Mouse (Mus musculus) cerebellum, postnatal 25 days (tissue): Measurements from ENCODE around the gene Zfp987.
A peak's percentile ranks its signal among the peaks of the same experiment; 100 is the strongest.
"Not testable (repeated sequence)": the region's sequence is repeated elsewhere in the genome, so short reads cannot be mapped to it uniquely, and the experiment has no call there.

ENCODE experiments used
- DNase-seq, 2 experiments: peaks; one replicate each; pipeline ENCODE4 v3.0.0; 2021; ENCODE audit warnings: mixed read lengths in 2 of 2

Gene Zfp987

DNA sequence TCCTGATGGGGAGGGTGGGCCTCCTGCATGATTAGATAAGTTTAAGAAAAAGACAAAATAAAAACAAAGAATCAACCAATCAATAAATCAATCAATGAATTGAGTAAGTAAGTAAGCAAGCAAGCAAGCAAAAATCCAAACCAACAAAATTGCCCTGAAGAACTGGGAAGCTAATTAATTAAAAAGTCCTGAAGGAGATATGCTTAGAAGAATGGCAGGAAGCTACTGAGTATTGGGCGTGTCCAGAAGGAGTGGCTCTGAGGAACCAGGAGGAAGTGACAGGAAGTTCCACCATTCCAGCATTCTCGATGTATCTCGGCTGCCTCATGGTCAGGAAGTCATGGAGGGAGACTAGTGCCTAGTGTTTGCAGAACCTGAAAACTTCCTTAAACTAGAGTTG is at the start of gene Zfp987:
Gene Zfp987, plus strand, starts transcription at position 301 of the 400 bp plus-strand sequence.
- DNase-seq, result not testable (repeated sequence)

DNA sequence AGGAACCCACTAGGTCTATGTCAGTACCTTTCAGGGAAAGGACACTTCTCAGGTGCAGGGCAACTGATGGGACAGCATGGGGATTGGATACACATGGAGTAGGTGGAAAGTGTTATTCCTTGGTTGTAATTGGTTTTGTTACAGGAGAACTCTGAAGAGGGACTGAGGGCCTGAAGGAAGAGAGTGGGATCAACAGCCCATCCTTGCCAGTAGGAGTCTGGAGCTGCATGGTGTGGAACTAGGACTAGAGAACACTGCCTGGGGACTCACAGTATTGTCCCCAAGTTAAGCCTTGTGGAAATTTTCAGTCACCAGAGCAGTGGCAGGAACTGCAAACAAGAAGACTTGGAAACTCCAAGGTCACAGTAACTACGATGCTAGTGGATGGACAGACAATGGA is 44.6 kb upstream of the Zfp987 start:
- not testable (repeated sequence) for DNase-seq

- DNase-seq, result not testable (repeated sequence)
Measured at GRCm38 (mm10) chr4:146053445-146053844, 43.7 kb upstream of the Zfp987 start.

DNA sequence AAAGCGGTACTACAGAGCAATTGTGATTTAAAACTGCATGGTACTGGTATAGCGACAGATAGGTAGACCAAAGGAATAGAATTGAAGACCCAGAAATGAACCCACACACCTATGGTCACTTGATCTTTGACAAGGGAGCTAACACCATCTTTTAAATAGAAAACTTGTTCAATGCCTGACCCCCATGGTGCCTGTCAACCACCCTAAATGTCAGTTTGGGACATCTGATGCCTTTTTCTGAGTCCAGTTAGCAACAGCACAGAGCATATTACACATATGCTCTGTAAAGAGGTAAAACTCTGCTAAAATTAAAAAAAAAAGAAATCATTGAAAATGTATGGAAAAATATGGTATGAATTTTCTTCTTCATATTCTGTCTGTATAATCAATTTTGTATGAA is 41.8 kb upstream of the Zfp987 start:
- no peak for DNase-seq

- DNase-seq, result not testable (repeated sequence)
Measured at GRCm38 (mm10) chr4:146058646-146059045, 38.5 kb upstream of the Zfp987 start.

DNA sequence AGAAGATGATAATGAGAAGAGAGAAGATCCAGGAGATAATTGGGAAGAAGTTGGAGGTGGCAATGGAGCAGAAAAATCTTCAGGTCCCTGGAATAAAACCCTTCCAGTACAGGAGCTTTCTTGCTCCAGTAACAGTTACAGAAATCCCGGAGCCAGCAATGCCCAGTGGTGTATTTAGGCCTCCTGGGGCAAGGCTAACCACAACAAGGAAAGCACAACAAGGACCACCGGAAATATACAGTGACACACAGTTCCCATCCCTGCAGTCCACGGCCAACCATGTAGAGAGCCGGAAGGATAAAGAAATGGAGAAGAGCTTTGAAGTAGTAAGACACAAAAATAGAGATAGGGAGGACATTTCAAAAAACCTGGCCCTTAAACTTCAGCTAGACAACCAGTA is 38.0 kb upstream of the Zfp987 start:
- DNase-seq, result not testable (repeated sequence)

GRCm38 (mm10) chr4:146059974-146060693 is 37.0 kb upstream of the Zfp987 start:
- not testable (repeated sequence) for DNase-seq

- not testable (repeated sequence) for DNase-seq
Measured at GRCm38 (mm10) chr4:146061082-146061481, 36.0 kb upstream of the Zfp987 start.

DNA sequence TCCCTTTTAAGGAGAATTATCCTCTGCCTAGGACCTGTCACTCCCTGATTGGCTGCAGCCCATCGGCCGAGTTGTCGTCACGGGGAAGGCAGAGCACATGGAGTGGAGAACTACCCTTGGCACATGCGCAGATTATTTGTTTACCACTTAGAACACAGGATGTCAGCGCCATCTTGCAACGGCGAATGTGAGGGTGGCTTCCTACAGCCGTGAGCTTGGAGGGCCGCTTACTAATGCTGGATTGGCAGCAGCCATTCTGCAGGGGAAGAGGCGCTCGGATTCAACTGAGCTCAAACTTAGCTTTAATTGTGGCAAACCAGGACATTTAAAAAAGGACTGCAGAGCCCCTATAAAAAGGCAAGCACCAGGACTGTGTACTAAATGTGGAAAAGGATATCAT is 35.1 kb upstream of the Zfp987 start:
- not testable (repeated sequence) for DNase-seq

- DNase-seq, result not testable (repeated sequence)
Measured at GRCm38 (mm10) chr4:146063001-146063400, 34.1 kb upstream of the Zfp987 start.

DNA sequence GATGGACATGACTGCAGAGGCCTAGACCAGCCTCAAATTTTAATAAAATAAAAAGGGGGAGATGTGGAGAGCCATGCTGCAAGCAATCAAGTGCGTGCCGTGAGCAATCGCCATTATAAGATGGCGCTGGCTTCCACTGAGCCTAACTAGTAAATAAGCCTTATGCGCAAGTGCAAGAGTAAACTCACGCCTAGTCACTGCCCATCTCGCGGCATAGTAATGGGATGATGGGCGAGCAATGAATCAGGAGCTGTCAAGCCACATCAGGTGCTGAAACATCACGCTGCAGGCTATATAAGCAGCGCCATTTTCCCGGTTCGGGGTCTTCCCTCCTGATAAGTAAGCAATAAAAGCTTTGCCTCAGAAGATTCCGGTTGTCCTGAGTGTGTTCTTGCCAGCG is 33.5 kb upstream of the Zfp987 start:
- not testable (repeated sequence) for DNase-seq

DNA sequence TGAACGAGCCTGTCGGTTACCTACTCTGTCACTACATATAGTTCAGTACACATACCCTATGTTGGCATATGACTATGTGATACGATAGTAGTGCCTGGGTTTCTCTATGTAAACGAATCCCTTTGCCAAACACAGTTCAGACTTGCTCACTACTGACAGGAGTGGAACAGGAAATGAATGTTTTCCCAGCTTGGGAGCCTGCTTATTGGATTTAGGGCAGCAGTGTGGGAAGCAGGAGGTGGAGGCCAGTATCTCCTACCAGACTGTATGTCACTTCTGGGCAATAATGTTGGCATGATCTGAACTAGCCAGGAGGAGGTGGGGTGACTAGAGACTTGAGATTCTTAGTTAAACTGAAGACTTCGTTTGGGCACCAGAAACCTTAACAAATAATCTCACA is 32.3 kb upstream of the Zfp987 start:
- not testable (repeated sequence) for DNase-seq

DNA sequence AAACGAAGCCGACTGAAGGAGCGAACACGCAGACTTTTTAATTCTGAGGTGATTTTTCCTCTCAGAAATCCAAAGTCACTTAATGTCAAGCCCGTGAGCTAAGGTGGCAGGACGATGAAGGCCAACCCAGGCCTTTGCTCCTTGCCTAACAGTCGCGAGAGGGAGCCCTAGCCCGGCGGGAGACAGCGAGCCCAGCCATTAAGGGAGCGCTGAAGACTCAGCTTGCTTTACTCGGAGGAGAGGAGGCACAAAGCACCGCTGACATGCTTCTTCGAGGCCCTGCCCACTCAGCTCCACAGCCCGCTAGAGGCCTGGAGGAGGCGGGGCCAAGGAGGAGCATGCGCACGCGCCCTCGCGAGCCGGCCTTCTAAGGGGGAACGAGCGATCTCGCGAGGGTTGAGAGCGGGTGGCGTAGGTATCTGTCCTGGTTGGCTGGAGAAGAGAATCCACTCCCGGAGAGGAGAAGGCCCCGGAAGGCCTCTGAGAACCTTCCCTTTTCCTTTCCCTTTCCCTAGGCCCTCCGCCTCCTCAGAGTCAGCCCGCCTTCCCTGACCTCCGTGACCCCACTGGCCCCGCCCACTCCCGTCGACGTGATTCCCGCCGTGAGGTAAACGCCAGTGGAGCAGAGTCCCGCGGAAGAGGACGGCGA is 30.0 kb upstream of the Zfp987 start:
- DNase-seq, result not testable (repeated sequence)

DNA sequence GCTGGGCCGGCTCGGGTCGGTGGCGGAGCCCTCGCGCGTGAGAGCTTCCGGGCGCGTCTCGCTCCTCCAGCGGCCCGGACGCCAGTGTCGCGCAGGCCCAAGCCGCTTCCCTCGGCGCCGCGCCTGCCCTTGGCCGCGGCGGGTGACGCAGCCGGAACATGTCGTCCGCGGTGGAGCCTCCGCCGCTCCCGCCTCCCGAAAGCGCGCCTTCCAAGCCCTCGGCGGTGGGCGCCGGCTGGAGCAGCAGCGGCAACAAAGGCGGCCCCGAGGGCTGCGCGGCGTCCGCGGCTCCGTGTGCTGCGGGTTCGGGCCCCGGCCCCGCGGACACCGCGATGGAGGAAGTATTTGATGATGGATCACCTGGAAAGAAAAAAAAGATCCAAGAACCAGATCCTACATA is 29.5 kb upstream of the Zfp987 start:
- DNase-seq, result not testable (repeated sequence)

DNA sequence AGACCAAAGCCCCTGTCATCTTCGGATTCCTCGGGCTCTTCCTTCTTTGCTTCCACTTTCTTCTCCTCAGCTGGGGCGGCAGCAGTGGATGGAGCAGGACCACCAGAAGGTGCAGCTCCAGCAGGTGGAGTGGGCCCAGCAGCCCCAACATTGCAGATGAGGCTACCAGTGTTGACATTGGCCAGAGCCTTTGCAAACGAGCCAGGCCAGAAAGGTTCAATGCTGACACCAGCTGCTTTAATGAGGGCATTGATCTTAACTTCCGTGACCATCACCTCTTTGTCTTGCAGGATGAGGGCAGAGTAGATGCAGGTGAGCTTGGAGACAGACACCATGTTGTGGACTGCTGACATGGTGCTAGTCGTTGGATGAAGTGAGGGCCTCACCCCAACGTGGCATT is 23.8 kb upstream of the Zfp987 start:
- not testable (repeated sequence) for DNase-seq

DNA sequence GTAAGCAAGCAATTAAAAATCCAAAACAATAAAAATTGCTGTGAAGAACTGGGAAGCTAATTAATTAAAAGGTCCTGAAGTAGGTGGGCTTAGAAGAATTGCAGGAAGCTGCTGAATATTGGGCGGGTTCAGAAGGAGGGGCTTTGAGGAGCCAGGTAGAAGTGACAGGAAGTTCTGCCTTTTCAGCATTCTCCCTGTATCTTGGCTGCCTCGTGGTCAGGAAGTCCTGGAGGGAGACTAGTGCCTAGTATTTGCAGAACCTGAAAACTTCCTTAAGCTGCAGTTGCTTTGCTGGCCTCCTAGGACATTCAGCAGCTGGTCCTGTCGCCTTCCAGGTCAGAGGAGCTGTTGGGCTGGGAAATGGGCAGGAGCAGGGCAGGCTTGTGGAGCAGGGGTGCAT is 4.3 kb downstream of the Zfp987 start:
- not testable (repeated sequence) for DNase-seq

- not testable (repeated sequence) for DNase-seq
Measured at GRCm38 (mm10) chr4:146156524-146156923, 59.4 kb downstream of the Zfp987 start, which contains the start of gene Zfp600. TSS of gene Zfp600 (plus strand) at chr4:146156824.

- DNase-seq, result not testable (repeated sequence)
Measured at GRCm38 (mm10) chr4:146162893-146163292, 65.8 kb downstream of the Zfp987 start.

GRCm38 (mm10) chr4:146167202-146167832 is 70.2 kb downstream of the Zfp987 start:
- DNase-seq, result not testable (repeated sequence)

DNA sequence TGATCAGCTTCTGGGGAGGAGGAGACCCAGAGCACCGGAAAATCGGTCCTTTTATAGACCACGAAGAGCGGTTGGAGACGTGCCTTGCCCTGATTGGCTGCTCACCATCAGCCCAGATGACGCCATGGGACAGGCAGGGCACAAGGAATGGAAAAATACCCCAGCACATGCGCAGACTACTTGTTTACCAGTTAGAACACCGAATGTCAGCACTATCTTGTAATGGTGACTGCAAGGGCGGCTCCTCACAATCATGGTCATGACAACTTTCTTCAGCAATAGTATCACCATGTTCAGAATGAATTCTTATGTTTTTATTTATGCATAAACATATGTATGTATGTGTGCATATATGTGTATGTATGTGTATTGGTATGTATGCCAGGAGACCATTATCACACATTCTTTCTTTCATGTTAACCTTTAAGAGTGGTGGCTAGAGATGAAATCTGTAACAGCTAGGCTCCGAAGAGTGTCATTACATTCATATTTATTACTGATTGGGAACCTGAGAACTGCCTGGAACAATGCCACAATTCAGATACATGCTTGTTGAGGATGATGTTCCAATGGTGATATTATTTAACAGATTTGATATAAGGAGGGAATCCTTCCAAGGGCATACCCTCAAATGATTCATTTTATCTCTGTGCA is 70.9 kb downstream of the Zfp987 start:
- DNase-seq, result peak in 1 of 2 experiments; percentile 3

DNA sequence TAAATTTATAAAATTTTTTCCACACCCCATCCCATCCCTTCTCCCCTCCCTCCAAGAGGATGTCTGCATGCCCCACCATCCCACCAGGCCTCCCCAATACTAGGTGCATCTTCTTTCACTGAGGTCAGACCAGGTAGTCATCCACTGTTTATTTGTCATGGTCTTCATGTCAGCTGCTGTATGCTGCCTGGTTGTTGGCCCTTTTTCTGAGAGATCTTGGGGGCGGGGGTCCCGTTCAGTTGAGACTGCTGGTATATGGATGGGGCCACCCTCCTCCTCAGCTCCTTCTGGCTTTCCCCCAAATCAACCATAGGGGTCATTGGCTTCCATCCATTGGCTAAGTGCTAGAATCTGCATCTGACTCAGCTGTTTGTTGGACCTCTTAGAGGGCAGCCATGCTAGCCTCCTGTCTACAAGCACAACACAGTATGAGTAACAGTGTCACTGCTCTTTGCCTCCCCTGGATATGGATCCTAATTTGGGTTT is 71.7 kb downstream of the Zfp987 start:
- DNase-seq, result not testable (repeated sequence)

- DNase-seq, result peak; percentile 1 to 5
Measured at GRCm38 (mm10) chr4:146173378-146174226, 76.5 kb downstream of the Zfp987 start.
